Mouse (Mus musculus): Measurements from ENCODE around the gene Abhd12.
"Not testable (repeated sequence)": the region's sequence is repeated elsewhere in the genome, so short reads cannot be mapped to it uniquely, and the experiment has no call there.

Gene Abhd12

DNA sequence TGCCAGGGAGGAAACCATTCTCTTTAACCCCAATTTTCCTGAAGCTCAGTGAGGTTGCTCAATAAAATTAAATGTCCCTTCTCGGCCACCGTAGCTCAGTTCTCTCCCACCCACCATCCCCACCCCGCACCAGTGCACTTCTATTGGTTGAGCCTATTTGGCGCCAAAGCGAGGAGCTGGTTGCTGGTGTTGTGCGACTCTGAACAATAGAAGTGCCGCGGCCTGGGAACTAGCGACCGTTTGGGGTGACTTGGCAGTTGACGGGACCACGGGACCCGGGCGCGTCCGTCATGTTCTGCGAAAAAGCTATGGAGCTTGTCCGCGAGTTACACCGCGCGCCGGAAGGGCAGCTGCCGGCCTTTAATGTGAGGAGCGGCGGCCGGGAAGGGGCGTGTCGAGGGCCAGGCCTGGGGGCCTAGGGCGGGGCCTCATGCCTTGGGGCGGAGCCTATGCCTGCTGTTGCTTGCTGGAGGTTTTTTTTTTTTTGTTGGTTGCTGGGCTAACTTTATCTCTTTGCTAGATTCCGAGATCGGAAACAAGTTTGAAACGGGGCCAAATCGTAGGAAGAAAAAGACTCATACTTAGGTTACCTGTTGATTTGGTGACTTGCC is 5.0 kb upstream of the Abhd12 start:
- DNase-seq (ENCODE audit: low read depth, low spot score): peak; percentile 97

DNA sequence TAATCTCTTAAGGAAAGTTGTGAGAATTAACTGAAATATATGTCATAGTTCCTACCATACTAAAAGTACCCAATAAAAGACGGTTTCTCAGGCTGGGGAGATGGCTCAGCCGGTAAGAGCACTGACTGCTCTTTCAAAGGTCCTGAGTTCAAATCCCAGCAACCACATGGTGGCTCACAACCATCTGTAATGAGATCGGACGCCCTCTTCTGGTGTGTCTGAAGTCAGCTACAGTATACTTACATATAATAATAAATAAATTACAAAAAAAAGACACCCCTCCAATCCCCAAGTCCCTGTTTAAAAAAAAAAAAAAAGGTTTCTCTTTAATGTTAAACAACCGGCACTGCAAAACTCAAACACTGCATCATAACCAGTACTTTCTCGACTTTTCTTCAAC is 4.3 kb upstream of the Abhd12 start:
- DNase-seq (ENCODE audit: low read depth, low spot score): not testable (repeated sequence)

DNA sequence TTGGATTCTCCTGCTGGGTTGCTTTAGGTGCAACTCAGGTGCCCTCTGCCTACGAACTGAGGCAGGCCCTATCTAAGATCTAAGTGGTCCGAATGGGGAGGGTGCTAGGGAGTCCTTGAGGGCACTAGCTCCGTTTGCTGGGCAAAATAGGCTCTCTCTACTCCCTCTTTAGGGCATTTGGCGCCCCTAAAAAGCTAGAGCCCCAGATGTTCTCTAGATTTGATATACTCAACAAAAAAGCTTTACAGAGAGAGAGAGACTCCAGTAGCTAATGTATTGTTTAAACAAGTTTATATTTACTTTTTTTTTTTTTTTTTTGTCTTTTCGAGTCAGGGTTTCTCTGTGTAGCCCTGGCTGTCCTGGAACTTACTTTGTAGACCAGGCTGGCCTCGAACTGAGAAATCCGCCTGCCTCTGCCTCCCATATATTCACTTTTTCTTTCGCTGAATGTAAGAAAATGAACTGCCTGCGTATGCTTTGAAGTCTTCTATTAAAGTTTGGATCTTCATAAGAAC is 452 bp upstream of the Abhd12 start, which contains the start of gene Gins1:
Gene Gins1 (plus strand): TSS at position 465 of the 515 bp plus-strand sequence.
- DNase-seq (ENCODE audit: low read depth, low spot score): no peak

DNA sequence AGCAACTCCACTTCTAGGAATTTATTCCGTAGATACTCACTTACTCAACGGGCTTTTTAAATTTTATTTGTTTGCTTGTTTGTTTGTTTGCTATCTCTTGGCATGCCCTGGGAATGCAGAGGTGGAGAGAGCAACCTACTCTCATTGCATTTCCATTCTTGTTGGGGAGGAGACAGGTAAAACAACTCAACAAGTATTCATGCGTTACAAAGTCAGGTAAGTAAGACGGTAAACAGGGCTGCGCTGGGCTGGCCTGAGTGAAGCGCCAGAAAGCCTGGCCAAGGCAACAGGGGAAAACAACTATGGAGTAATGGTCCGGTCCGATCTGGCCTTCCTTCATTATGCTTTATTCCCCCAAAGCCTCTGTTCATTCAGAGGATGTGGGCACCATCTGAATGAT is 2.2 kb downstream of the Abhd12 start:
- no peak for DNase-seq (ENCODE audit: low read depth, low spot score)

DNA sequence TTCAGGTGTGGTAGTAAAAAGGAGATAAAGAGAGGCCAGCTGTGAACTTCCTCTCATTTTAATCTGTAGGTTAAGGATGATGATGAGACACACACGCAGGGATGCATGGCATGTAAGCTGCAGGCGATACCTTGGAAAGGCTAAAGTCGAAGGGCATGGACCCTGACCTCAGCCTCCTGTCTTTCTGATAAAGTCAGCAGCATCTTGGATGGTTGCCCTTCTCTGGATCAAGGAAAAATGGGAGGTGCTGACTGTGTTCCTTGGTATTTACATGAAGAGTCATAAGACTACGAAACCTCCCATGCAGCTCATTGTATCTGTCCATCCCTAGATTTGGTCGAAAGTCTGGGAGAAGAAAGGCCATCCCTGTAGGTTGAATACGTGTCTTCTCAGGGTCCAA is 4.2 kb downstream of the Abhd12 start:
- no peak for DNase-seq (ENCODE audit: low read depth, low spot score)

DNA sequence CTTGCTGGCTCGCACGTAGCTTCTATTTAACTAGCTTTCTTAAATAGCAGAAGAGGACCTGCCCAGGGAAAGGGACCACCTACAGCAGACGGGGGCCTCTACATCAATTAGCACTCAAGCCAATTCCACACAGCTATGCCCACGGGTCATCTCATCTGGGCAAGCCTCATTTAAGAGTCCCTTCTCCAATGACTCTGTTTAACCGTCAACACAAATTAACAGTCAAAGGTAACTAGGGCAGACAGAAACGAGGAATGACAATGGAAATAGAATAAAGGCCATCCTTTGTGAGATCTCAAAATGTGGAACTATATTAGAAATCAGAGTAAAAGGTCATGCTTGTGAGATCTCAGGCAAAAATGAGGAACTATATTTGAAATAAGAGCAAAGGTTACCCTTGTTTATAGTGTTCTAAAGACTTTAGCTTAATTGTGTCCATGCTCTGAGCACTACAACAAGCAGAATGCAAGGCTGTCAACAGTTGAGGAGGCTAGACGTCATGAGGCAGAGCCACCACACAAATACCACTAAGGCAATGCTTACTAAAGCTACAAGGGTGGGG is 8.8 kb downstream of the Abhd12 start:
- no peak for DNase-seq (ENCODE audit: low read depth, low spot score)

DNA sequence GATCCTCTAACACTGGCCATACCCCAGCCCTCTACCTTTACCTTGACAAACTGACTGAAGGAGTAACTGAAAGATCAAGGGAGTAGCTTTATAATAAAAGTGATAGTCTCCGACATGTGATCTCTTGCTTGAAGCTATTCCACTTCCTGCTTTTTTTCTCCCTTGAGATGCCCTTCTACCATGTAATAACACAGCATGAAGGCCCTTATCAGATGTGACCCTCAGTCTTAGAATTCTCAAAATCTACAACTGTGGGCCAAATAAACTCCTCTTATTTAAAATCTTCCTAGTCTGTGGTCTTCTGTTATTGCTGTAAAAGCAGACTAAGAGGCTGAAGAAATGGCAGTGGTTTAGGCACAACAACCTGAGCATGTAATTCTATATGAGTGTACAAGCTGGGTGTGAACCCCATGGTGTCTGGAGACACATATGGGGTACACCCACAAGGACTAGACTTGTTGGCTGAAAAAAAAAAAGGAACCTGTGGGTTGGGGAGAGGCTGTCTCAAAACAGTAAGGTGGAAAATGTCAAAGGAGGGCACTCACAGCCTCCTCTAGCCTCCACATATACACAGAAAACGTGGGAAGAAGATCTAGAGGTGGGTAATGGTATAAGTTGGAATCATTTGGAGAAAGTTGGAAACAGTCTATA is 9.8 kb downstream of the Abhd12 start:
- DNase-seq (ENCODE audit: low read depth, low spot score): no peak

DNA sequence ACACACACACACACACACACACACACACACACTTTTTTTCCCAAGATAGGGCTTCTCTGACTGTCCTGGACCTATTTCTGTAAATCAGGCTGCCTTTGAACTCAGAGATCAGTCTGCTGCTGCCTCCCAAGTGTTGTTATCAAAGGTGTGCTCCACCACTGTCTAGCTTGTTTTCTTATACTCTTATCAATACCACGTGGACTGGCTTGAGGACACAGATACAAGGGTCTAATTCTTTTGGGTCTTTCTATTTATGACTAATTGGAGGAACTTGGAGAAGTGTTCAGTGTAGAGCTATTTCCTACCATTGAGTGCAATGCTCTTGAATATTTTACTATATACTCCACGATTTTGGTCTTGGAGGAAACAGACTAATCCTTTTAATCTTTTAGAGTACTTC is 17.2 kb downstream of the Abhd12 start:
- DNase-seq (ENCODE audit: low read depth, low spot score): no peak

DNA sequence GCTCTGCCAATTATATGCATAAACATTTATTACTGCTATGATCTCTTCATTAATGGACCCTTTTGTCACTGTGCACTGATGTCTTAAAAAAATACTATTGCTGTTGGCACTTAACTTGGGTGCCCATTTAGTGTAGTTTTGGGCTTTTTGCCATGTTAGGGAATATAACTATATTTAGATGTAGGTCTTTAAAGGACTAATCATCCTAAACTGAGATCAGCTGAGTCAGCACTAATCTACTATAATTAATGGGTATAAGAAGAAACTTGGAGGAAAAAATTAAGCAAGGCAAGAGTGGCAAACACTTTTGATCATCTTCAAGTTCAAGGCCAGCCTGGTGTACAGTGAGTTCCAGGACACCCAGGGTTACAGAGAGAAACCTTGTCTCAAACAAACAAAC is 18.2 kb downstream of the Abhd12 start:
- DNase-seq (ENCODE audit: low read depth, low spot score): no peak

DNA sequence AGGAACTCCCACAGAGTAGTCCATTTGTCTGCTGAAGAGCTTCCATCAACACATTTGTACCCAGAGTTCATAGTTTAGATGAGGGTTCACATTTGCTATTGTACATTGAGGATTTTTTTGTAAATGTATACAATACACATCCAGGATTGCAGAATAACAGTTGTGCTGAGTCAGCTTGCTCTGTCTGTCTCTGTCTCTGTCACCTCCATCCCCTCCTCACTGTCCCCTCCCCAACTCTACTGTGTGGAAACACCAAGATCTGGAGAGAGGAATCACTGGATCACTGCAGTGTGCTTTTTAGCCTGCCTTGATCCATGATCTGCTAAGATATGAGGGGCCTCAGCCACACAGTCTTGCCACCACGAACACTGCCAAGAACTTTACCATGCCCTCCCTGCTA is 18.7 kb downstream of the Abhd12 start:
- no peak for DNase-seq (ENCODE audit: low read depth, low spot score)

DNA sequence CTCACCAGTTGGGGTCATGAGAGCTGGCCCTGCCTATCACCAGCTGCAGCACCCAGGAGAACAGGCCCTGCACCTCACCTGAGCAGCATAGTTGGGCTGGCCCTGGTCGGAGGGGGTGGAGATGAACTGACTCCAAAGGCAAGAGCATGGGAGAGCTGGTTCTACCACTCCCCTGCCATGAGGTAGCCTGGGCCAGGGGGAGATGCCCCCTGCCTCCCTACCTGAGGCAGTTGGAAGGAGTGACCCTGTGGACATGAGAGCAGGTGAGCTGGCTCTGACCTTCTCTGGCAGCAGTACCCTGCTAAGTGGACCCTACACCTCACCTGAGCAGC is 19.8 kb downstream of the Abhd12 start:
- no peak for DNase-seq (ENCODE audit: low read depth, low spot score)

DNA sequence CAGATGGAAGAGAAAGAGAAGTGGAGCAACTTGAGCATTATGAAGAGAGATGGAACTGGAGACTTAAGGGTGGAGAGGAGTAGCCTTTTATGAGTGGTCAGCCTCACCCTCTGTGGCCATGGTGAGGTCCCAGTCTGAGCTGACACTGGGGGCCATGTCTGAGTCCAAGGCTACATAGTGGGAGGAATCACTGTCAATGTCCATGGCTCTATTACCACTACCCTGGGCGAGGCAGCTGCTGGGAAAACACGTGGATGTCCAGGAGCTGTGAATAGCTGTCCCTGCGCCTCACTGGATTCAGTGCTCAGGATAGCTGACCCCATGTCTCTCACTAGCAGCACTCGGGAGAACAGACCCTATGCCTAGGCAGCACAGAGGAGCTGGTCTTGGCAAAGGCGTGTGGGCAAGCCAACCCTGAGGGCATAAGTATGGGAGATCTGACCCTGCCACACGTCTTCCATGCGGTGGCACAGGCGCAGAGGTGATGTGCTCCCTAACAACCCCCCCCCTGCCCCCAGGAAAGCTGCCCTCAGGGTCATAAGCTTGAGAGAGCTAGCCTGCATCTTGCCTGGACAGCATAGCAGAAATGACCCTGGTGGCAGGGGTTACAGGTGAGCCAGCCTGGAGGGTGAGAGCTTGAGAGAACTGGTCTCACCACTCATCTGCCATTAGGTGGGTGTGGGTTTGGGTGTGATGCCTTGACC is 20.3 kb downstream of the Abhd12 start:
- no peak for DNase-seq (ENCODE audit: low read depth, low spot score)

DNA sequence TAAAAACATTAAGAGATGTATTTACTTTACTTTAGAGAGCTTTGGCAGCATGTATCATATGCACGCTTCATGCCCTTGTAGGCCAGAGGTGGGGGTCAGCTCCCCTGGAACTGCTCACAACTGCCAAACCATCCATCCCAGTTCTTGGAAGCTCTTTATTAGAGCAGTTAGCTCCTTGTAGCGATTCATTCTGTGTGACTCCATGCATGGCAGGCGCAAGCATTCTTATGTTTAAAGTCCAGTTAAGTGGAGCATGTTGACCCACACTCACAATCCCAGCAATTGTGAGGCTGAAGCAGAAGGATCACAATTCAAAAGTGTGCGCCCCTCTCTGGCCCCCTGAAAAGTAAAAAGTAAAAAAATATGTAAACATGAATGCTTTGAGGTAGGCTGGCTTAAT is 27.0 kb downstream of the Abhd12 start:
- no peak for DNase-seq (ENCODE audit: low read depth, low spot score)

DNA sequence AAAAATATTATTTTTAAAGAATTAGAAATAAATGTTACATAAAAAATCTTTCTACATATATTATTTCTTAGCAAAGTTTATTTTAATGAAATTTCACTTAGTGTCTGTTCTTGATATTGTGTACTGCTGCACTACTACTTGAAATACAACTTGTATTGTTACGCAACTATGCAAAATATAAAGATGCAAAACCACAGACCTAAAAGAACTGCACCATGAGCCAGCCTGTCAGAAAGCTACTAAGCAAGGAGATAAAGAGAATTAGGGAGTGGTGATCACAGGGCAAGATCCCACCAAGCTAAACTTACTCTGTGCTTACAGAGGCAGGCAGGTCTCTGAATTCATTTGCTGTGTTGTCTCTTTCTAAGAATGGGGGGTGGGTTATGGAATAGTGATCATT is 29.3 kb downstream of the Abhd12 start:
- DNase-seq (ENCODE audit: low read depth, low spot score): no peak

DNA sequence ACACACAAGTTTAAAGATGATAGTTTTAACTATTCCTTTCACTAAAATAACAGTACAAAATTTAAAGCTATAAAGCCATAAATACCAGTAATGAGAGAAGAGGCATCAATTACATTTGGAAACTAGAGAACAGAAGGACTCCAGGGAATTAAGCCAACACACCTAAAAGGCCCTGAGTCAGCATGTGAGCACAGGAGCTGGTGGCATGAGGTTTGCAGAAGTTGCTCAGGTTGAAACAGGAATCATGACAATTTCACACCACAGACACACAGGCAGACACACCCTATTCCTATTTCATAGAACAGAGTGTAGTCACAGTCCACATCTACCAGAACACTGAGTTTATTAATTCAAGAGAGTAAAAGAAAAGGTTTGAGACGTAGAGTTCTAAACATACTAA is 30.0 kb downstream of the Abhd12 start:
- no peak for DNase-seq (ENCODE audit: low read depth, low spot score)

DNA sequence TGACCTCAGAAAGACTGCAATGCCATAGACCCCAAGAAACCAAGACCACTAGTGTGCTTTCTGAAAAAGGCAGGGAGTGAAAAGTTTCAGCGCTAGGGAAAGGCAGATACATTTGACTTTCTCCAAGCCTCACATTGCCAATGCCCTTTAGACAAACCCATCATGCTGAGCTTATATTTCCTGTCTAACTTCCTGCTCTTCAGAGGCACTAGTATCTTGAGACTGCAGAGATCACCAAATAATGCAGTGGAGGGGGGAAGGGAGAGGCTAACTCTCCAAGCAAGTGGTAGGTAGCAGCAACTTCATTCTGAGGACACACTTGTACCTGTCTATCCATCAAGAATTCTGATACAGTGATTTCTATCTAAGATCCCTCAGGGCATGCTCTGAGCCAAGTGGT is 35.1 kb downstream of the Abhd12 start:
- no peak for DNase-seq (ENCODE audit: low read depth, low spot score)

DNA sequence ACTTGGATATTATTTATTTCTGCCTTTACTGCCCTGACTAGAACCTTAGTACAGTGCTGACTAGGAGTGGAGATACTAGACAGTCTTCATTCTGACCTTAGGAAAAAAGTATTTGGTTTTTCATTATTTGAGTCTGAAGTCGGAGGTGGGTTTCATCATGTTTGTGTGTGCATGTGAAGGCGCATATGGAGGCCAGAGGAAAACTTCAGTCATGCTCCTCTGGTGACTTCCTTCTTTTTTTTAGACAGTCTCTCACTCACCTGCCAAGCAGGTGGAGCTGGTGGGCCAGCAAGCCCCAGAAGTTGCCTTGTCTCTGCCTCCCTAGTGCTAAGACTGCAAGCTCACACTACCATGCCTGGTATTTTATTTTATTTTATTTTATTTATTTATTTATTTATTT is 37.5 kb downstream of the Abhd12 start:
- no peak for DNase-seq (ENCODE audit: low read depth, low spot score)

DNA sequence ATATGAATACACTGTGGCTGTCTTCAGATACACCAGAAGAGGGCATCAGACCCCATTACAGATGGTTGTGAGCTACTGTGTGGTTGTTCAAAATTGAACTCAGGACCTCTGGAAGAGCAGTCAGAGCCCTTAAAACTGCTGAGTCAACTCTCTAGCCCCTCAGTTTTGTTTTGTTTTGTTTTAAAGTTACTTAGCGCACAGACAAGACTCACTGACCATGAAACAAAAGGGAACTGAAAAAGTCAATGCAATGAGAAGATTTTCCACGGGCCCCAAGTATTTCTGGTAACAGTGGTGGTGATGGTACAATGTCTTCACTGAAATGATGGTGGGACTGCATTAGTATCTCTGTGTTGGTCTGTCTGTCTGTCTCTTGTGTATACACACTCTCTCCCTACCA is 43.4 kb downstream of the Abhd12 start:
- no peak for DNase-seq (ENCODE audit: low read depth, low spot score)

DNA sequence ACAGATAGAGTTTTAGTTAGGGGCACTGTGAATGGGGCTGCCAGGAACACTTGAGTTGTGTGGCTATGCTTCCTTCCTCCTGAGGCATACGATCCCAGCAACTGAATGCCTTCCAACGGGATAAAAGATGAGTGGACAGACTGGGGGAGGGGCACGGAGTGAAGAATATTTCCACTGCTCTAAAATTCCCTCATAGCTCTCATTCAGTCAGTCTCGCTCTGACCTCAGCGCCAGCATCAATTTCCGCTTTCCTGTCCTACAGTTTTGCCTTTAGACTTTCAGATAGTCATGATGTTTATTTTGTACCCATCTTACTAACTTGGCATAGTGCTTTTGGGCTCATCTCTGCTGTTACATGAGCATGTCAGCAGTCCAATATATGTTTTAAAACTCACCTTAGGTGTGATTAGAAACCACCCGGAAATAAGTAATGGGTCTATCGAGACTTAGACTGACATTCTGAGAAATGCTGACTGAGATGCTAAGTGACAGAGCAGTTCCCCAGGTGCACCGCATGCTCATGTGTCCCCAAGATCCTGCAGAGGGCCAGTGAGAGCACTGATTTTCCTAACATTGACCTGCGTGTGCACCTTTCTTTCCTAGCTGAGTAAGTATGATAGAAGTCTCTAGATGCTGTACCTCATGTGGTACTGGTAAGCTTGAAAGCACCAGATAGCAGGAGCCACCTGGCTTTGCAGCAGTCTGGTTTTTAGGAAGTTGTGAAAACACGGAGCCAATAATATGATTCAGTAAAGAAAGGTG is 44.7 kb downstream of the Abhd12 start:
- no peak for DNase-seq (ENCODE audit: low read depth, low spot score)

DNA sequence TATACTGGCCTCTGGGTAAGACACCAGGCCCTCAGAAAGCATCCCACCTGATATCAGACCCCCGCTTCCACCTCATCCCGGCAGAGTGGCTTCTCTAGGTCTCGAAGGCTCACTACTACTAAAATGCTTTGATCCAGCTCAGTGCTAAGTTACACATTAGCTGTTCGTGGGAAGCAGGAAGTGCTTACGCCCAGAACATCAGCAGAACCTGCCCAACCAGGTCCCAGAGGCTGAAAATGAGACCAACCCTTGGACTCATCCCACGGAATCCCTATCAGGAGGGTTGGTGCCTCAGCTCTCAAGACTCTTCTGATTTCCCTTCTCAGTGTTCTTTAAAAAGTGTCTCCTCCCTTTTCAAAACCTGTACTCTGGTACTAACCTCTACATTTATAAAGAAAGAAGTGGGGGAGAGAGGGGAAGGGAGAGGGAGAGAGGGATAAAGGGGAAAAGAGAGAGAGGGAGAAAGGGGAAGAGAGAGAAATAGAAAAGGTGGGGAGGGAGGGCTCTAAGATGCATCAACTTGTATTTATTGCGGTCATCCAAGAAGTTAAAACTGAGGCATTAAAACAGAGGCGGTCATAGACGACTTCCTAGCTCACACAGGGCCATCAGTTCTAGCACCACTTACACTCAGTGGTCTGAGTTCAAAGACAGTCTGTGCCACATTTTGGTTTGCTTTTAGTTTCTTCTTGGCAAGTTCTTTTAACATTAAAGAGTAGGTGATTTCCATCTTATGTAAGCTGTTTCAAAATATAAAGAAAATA is 45.6 kb downstream of the Abhd12 start:
- no peak for DNase-seq (ENCODE audit: low read depth, low spot score)

DNA sequence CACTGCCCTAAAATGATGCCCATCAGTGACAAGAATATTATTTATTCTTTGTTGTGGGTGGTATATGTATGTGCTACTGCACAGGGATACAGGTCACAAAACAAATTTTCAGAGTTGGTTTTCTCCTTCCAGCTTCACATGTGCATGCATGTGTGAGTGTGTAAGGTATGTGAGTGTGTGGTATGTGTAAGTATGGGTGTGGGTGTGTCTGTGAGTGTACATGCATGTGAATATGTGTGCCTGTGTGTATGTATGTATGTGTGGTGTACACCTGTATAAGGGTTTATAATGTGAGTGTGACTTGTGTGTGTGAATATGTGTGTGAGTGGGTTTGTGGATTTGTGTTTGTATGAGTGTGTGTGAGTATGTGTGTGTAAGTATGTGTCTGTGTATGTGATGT is 49.4 kb downstream of the Abhd12 start:
- DNase-seq (ENCODE audit: low read depth, low spot score): no peak

Measured in ES-CJ7 (cell line).